Comparison of ENCODE assay signal across 25 mouse cellular contexts in the genomic region with DNA sequence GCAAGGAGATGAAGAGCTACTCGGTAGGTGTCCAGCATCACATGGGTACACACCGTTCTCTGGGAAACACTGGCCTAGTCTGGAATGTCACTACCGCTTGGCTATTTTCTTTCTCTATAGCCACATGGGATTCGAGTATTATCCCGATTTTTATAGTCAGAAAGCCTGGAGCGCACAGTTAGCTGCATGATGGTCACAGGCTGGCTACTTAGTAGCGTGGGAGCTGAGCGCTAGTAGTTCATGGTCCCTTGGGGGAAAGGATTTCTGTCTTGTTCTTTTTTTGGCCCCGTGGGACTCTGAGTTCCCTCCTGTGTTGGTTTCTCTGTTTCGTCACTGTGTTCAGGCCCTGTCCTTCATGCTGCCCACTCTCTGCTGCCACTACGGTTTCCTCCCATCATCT.
DNase-seq lines count a peak whose midpoint lies in the region; ATAC-seq and TF ChIP-seq lines count a peak whose summit lies in the region.
"Had no signal": no experiment of that assay in that cellular context is flagged by ENCODE, and none has a peak within 500 bp of the region (broad histone marks: within the 10 kb centered on the region; RNA-seq: fewer than 3 reads in every experiment).

No protein-coding gene starts in this region.

- peaks cover 55% of the 10 kb centered on the region for H3K4me1 ChIP-seq in forebrain, embryonic 10.5 days
- H3K4me1 ChIP-seq in forebrain, embryonic 13.5 days: peaks cover 25% of the 10 kb centered on the region
- peaks cover 57% of the 10 kb centered on the region for H3K4me1 ChIP-seq in limb, embryonic 10.5 days

- ATAC-seq in forebrain, embryonic 13.5 days: no peak
- ATAC-seq: forebrain, embryonic 16.5 days; inflammation-experienced regulatory T-cells, adult 6 months; Patski had no signal

- no peak for DNase-seq in forebrain, embryonic 10.5 days (ENCODE audit: extremely low spot score, low spot score)
- DNase-seq in layer of hippocampus, adult 2 months (ENCODE audit: low spot score in 2 of 2): no peak
- DNase-seq in layer of hippocampus, adult 9-11 months: no peak
- no peak for DNase-seq in limb, embryonic 10.5 days (ENCODE audit: low spot score)
- no peak for DNase-seq in urinary bladder, adult 2 months (ENCODE audit: low spot score)
- no peak for DNase-seq in urinary bladder, postnatal 10 days (ENCODE audit: low spot score)
- DNase-seq: adrenal gland, postnatal 25 days; cerebellum, adult 11-12 months; cerebellum, postnatal 10 days; gastrocnemius, postnatal 10 days; heart, postnatal 4 days; kidney, adult 11 months; kidney, postnatal 14 days; lung, embryonic 14.5 days; lung, postnatal 14 days; thymus, postnatal 4 days had no signal

- TF ChIP-seq CTCF in layer of hippocampus, adult 2 months (conservative IDR thresholded peaks at IDR 0.05): no peak

- no peak overlapping the region for H3K4me2 ChIP-seq in forebrain, embryonic 13.5 days
- H3K4me2 ChIP-seq: heart, embryonic 12.5 days; hindbrain, embryonic 15.5 days; liver, embryonic 15.5 days; lung, embryonic 14.5 days; midbrain, embryonic 12.5 days; neural tube, embryonic 13.5 days had no signal

- H3K4me3 ChIP-seq in forebrain, embryonic 10.5 days: no peak overlapping the region
- H3K4me3 ChIP-seq in forebrain, embryonic 13.5 days: no peak overlapping the region
- H3K4me3 ChIP-seq in layer of hippocampus, adult 2 months: no peak overlapping the region
- H3K4me3 ChIP-seq in limb, embryonic 10.5 days: no peak overlapping the region
- H3K4me3 ChIP-seq: heart, embryonic 12.5 days; hindbrain, embryonic 15.5 days; liver, embryonic 15.5 days; midbrain, embryonic 12.5 days; neural tube, embryonic 13.5 days had no signal

- no peaks in the 10 kb centered on the region for H3K9me3 ChIP-seq in forebrain, embryonic 10.5 days
- no peaks in the 10 kb centered on the region for H3K9me3 ChIP-seq in forebrain, embryonic 13.5 days (replicated peaks)
- no peaks in the 10 kb centered on the region for H3K9me3 ChIP-seq in limb, embryonic 10.5 days (replicated peaks)
- H3K9me3 ChIP-seq: heart, embryonic 12.5 days; hindbrain, embryonic 15.5 days; liver, embryonic 15.5 days; midbrain, embryonic 12.5 days; neural tube, embryonic 13.5 days had no signal

- WGBS in forebrain, embryonic 10.5 days: 77% methylated on average over 11 of the region's 11 CpGs
- WGBS in forebrain, embryonic 13.5 days: 72% methylated on average over 11 of the region's 11 CpGs
- 93% methylated on average over 11 of the region's 11 CpGs for whole genome bisulfite sequencing in limb, embryonic 10.5 days

- H3K9ac ChIP-seq in forebrain, embryonic 13.5 days: no peak overlapping the region
- H3K9ac ChIP-seq: heart, embryonic 12.5 days; hindbrain, embryonic 15.5 days; liver, embryonic 15.5 days; lung, embryonic 14.5 days; midbrain, embryonic 12.5 days; neural tube, embryonic 13.5 days had no signal

- peaks cover 24% of the 10 kb centered on the region for H3K27me3 ChIP-seq in forebrain, embryonic 10.5 days (ENCODE audit: poor library complexity, severe bottlenecking)
- H3K27me3 ChIP-seq in forebrain, embryonic 13.5 days: no peaks in the 10 kb centered on the region
- no peaks in the 10 kb centered on the region for H3K27me3 ChIP-seq in limb, embryonic 10.5 days (ENCODE audit: low read depth, poor library complexity, severe bottlenecking)
- H3K27me3 ChIP-seq: heart, embryonic 12.5 days; hindbrain, embryonic 15.5 days; liver, embryonic 15.5 days; neural tube, embryonic 13.5 days; Patski had no signal

- H3K27ac ChIP-seq in forebrain, embryonic 10.5 days: peak overlapping the region; percentile 44
- no peak overlapping the region for H3K27ac ChIP-seq in forebrain, embryonic 13.5 days
- H3K27ac ChIP-seq in layer of hippocampus, adult 2 months: peak overlapping the region; percentile 32; the same call in 1 of the 2 replicates
- H3K27ac ChIP-seq in limb, embryonic 10.5 days: peak overlapping the region; percentile 53; the same call in 1 of the 2 replicates
- H3K27ac ChIP-seq: hindbrain, embryonic 15.5 days; liver, embryonic 15.5 days; midbrain, embryonic 12.5 days; neural tube, embryonic 13.5 days had no signal

- peaks cover 21% of the 10 kb centered on the region for H3K36me3 ChIP-seq in forebrain, embryonic 10.5 days (replicated peaks)
- H3K36me3 ChIP-seq in forebrain, embryonic 13.5 days (ENCODE audit: poor library complexity, severe bottlenecking): no peaks in the 10 kb centered on the region
- peaks cover 77% of the 10 kb centered on the region for H3K36me3 ChIP-seq in limb, embryonic 10.5 days
- H3K36me3 ChIP-seq: hindbrain, embryonic 15.5 days; liver, embryonic 15.5 days; midbrain, embryonic 12.5 days; neural tube, embryonic 13.5 days had no signal
